Mouse (Mus musculus) midbrain, embryonic 12.5 days (tissue): ENCODE results near the gene Cish. TPM values are rescaled to one million over a fixed set of nuclear protein-coding genes. Genes with fewer than 3 reads are reported as not detected.

Experiments used
- ATAC-seq: fragments of 200-750 bp; cut with Nextera tagmentation; 2 replicates; pipeline ENCODE4 v1.8.0; 2017; ENCODE audit warnings: low read depth, moderate TSS enrichment, moderate library complexity; ENCODE audit not compliant: low FRiP score
- H3K27ac ChIP-seq: fragments of 300-500 bp; sonication (generic); replicated peaks from 2 replicates; pipeline ENCODE4 v1.5.1; 2016; ENCODE audit warnings: mild to moderate bottlenecking
- H3K27me3 ChIP-seq: fragments of 300-500 bp; sonication (generic); 2 replicates; pipeline ENCODE4 v1.6.1; 2016; ENCODE audit warnings: mild to moderate bottlenecking
- H3K36me3 ChIP-seq: fragments of 300-500 bp; sonication (generic); 2 replicates; pipeline ENCODE4 v1.6.1; 2016
- H3K4me1 ChIP-seq: fragments of 300-500 bp; sonication (generic); 2 replicates; pipeline ENCODE4 v1.6.1; 2016
- H3K4me2 ChIP-seq: fragments of 300-500 bp; sonication (generic); replicated peaks from 2 replicates; pipeline ENCODE4 v1.6.1; 2016; ENCODE audit warnings: mild to moderate bottlenecking, moderate library complexity
- H3K4me3 ChIP-seq: fragments of 300-500 bp; sonication (generic); 2 replicates; pipeline ENCODE4 v1.5.1; 2016; ENCODE audit warnings: mild to moderate bottlenecking
- H3K9ac ChIP-seq: fragments of 300-500 bp; sonication (generic); replicated peaks from 2 replicates; pipeline ENCODE4 v1.6.1; 2016; ENCODE audit warnings: mild to moderate bottlenecking, moderate library complexity
- H3K9me3 ChIP-seq: fragments of 300-500 bp; sonication (generic); 2 replicates; pipeline ENCODE4 v1.6.1; 2016; ENCODE audit warnings: mild to moderate bottlenecking
- WGBS: fragments of 180-500 bp; shearing (Covaris S2); methylation state at CpG from one replicate; pipeline ENCODE4 v1.1.7; 2016; 5-methylcytosine and 5-hydroxymethylcytosine counted together
- polyA plus RNA-seq: library from polyadenylated mRNA; unstranded; fragments of >200 nt; fragmentation: Nextera tagmentation; extraction: Ambion mirVana; gene quantifications from 2 replicates; pipeline ENCODE4 v1.2.1, GENCODE M21; 2016

Gene Cish
- polyA plus RNA-seq, result 6.6 and 6.8 TPM in 2 replicates

GRCm38 (mm10) chr9:107296016-107296040, at the start of gene Cish:
Cish (plus strand) TSS chr9:107296026.
- H3K9me3 ChIP-seq, result no peaks in the 10 kb centered on the region
- H3K9ac ChIP-seq, result peak within 1 kb of the TSS; percentile 63
- peaks cover 15% of the 10 kb centered on the region; the same call in 1 of the 2 replicates for H3K4me1 ChIP-seq
- H3K27me3 ChIP-seq, result peaks cover 33% of the 10 kb centered on the region
- no peak within 1 kb of the TSS for H3K27ac ChIP-seq
- peak within 1 kb of the TSS; percentile 92 for H3K4me2 ChIP-seq
- no peak for ATAC-seq
- peaks cover 4% of the 10 kb centered on the region; the same call in 1 of the 2 replicates for H3K36me3 ChIP-seq
- H3K4me3 ChIP-seq, result peak within 1 kb of the TSS; percentile 66

GRCm38 (mm10) chr9:107246170-107246569, 49.7 kb upstream of the Cish start:
- Histone ChIP-seq H3K27ac (no peak overlapping the region), H3K4me2 (no peak overlapping the region), H3K4me3 (no peak overlapping the region), H3K9ac (no peak overlapping the region), H3K36me3 (no peaks in the 10 kb centered on the region), H3K9me3 (no peaks in the 10 kb centered on the region), H3K27me3 (no peaks in the 10 kb centered on the region), H3K4me1 (no peaks in the 10 kb centered on the region)
- WGBS, result 65% methylated on average over 4 of the region's 4 CpGs
- no peak for ATAC-seq

GRCm38 (mm10) chr9:107249154-107249553, 46.7 kb upstream of the Cish start:
- H3K4me2 ChIP-seq, result no peak overlapping the region
- 77% methylated on average over 6 of the region's 6 CpGs for WGBS
- H3K4me1 ChIP-seq, result peaks cover 12% of the 10 kb centered on the region
- no peaks in the 10 kb centered on the region for H3K36me3 ChIP-seq
- no peak overlapping the region for H3K27ac ChIP-seq
- H3K9ac ChIP-seq, result no peak overlapping the region
- ATAC-seq, result no peak
- no peaks in the 10 kb centered on the region for H3K9me3 ChIP-seq
- H3K4me3 ChIP-seq, result no peak overlapping the region
- H3K27me3 ChIP-seq, result 0 out of 2 replicates have a peak, but pooled peaks cover 4% of the 10 kb centered on the region

GRCm38 (mm10) chr9:107250416-107251337, 45.1 kb upstream of the Cish start:
- Histone ChIP-seq H3K9me3 (no peaks in the 10 kb centered on the region), H3K4me2 (no peak overlapping the region), H3K4me1 (peaks cover 17% of the 10 kb centered on the region), H3K36me3 (no peaks in the 10 kb centered on the region), H3K27ac (no peak overlapping the region), H3K4me3 (no peak overlapping the region), H3K27me3 (0 out of 2 replicates have a peak, but pooled peaks cover 4% of the 10 kb centered on the region), H3K9ac (no peak overlapping the region)
- no peak for ATAC-seq
- WGBS, result 86% methylated on average over 14 of the region's 14 CpGs

GRCm38 (mm10) chr9:107252164-107252563, 43.7 kb upstream of the Cish start:
- Histone ChIP-seq H3K4me2 (no peak overlapping the region), H3K27me3 (0 out of 2 replicates have a peak, but pooled peaks cover 4% of the 10 kb centered on the region), H3K4me1 (peaks cover 17% of the 10 kb centered on the region), H3K9me3 (no peaks in the 10 kb centered on the region), H3K4me3 (no peak overlapping the region), H3K9ac (no peak overlapping the region), H3K36me3 (no peaks in the 10 kb centered on the region), H3K27ac (peak overlapping the region; percentile 50)
- 19% methylated on average over 5 of the region's 5 CpGs for WGBS
- 0 out of 2 replicates have a peak, but pooled peaks have one; percentile 38 for ATAC-seq

GRCm38 (mm10) chr9:107254476-107254875, 41.4 kb upstream of the Cish start:
- Histone ChIP-seq H3K27ac (no peak overlapping the region), H3K9ac (no peak overlapping the region), H3K4me1 (peaks cover 17% of the 10 kb centered on the region), H3K9me3 (no peaks in the 10 kb centered on the region), H3K27me3 (0 out of 2 replicates have a peak, but pooled peaks cover 4% of the 10 kb centered on the region), H3K36me3 (no peaks in the 10 kb centered on the region), H3K4me3 (no peak overlapping the region), H3K4me2 (no peak overlapping the region)
- 78% methylated on average over 12 of the region's 12 CpGs for WGBS
- no peak for ATAC-seq

GRCm38 (mm10) chr9:107254925-107255324, 40.9 kb upstream of the Cish start:
- Histone ChIP-seq H3K9ac (no peak overlapping the region), H3K4me2 (no peak overlapping the region), H3K27ac (no peak overlapping the region), H3K4me1 (peaks cover 17% of the 10 kb centered on the region), H3K4me3 (no peak overlapping the region), H3K9me3 (no peaks in the 10 kb centered on the region), H3K27me3 (0 out of 2 replicates have a peak, but pooled peaks cover 4% of the 10 kb centered on the region), H3K36me3 (no peaks in the 10 kb centered on the region)
- WGBS, result 83% methylated on average over 3 of the region's 3 CpGs
- ATAC-seq, result no peak

GRCm38 (mm10) chr9:107255596-107255995, 40.2 kb upstream of the Cish start:
- Histone ChIP-seq H3K9ac (no peak overlapping the region), H3K27ac (no peak overlapping the region), H3K4me1 (peaks cover 17% of the 10 kb centered on the region), H3K9me3 (no peaks in the 10 kb centered on the region), H3K27me3 (0 out of 2 replicates have a peak, but pooled peaks cover 4% of the 10 kb centered on the region), H3K4me3 (no peak overlapping the region), H3K4me2 (no peak overlapping the region), H3K36me3 (no peaks in the 10 kb centered on the region)
- WGBS, result 44% methylated on average over 3 of the region's 3 CpGs
- no peak for ATAC-seq

GRCm38 (mm10) chr9:107259571-107259970, 36.3 kb upstream of the Cish start:
- Histone ChIP-seq H3K9me3 (no peaks in the 10 kb centered on the region), H3K4me1 (peaks cover under 1% of the 10 kb centered on the region; the same call in 1 of the 2 replicates), H3K36me3 (no peaks in the 10 kb centered on the region), H3K27me3 (no peaks in the 10 kb centered on the region), H3K4me2 (no peak overlapping the region), H3K4me3 (no peak overlapping the region), H3K9ac (no peak overlapping the region), H3K27ac (no peak overlapping the region)
- WGBS, result 72% methylated on average over 6 of the region's 6 CpGs
- ATAC-seq, result no peak

GRCm38 (mm10) chr9:107260429-107260828, 35.4 kb upstream of the Cish start:
- Histone ChIP-seq H3K9ac (no peak overlapping the region), H3K4me1 (no peaks in the 10 kb centered on the region), H3K9me3 (no peaks in the 10 kb centered on the region), H3K27ac (no peak overlapping the region), H3K36me3 (no peaks in the 10 kb centered on the region), H3K4me2 (no peak overlapping the region), H3K27me3 (no peaks in the 10 kb centered on the region), H3K4me3 (no peak overlapping the region)
- 73% methylated on average over 2 of the region's 2 CpGs for WGBS
- ATAC-seq, result no peak

- Histone ChIP-seq H3K27me3 (no peaks in the 10 kb centered on the region), H3K4me2 (no peak overlapping the region), H3K27ac (no peak overlapping the region), H3K4me3 (no peak overlapping the region), H3K9ac (no peak overlapping the region), H3K9me3 (no peaks in the 10 kb centered on the region), H3K4me1 (no peaks in the 10 kb centered on the region), H3K36me3 (no peaks in the 10 kb centered on the region)
- 71% methylated on average over 8 of the region's 8 CpGs for WGBS
- ATAC-seq, result no peak
Observed at GRCm38 (mm10) chr9:107260836-107261235, 35.0 kb upstream of the Cish start.

- no peaks in the 10 kb centered on the region for H3K27me3 ChIP-seq
- H3K27ac ChIP-seq, result no peak overlapping the region
- no peak for ATAC-seq
- 82% methylated on average over 6 of the region's 6 CpGs for WGBS
- H3K4me1 ChIP-seq, result no peaks in the 10 kb centered on the region
- H3K36me3 ChIP-seq, result no peaks in the 10 kb centered on the region
- H3K4me3 ChIP-seq, result no peak overlapping the region
- H3K4me2 ChIP-seq, result no peak overlapping the region
- H3K9ac ChIP-seq, result no peak overlapping the region
- H3K9me3 ChIP-seq, result no peaks in the 10 kb centered on the region
Observed at GRCm38 (mm10) chr9:107261792-107262191, 34.0 kb upstream of the Cish start.

GRCm38 (mm10) chr9:107262375-107262774, 33.5 kb upstream of the Cish start:
- no peaks in the 10 kb centered on the region for H3K36me3 ChIP-seq
- no peaks in the 10 kb centered on the region for H3K9me3 ChIP-seq
- no peaks in the 10 kb centered on the region for H3K4me1 ChIP-seq
- WGBS, result 77% methylated on average over 7 of the region's 7 CpGs
- no peak overlapping the region for H3K4me3 ChIP-seq
- ATAC-seq, result no peak
- H3K27ac ChIP-seq, result no peak overlapping the region
- no peak overlapping the region for H3K4me2 ChIP-seq
- no peaks in the 10 kb centered on the region for H3K27me3 ChIP-seq
- H3K9ac ChIP-seq, result no peak overlapping the region
